Mouse (Mus musculus) thymus, adult 2 months (tissue): ENCODE results near the gene Filip1.

Source experiments
- CTCF ChIP-seq: fragments of 200-500 bp; IDR thresholded peaks from 2 replicates; pipeline ENCODE4 v1.5.1; 2012; ENCODE audit warnings: mild to moderate bottlenecking, control low read depth, low read length, moderate library complexity, borderline replicate concordance; ENCODE audit not compliant: control insufficient read depth, poor library complexity, insufficient read depth; ENCODE audit errors: extremely low read depth
- POLR2A ChIP-seq: fragments of 200-500 bp; IDR thresholded peaks from 2 replicates; pipeline ENCODE4 v1.6.1; 2012; ENCODE audit warnings: mild to moderate bottlenecking, low read length, control low read depth, moderate library complexity; ENCODE audit not compliant: control insufficient read depth, poor library complexity, insufficient read depth; ENCODE audit errors: extremely low read depth

GRCm38 (mm10) chr9:79919750-79920539 is 92.7 kb downstream of the Filip1 start:
- TF ChIP-seq CTCF (no peak), POLR2A (no peak)
